Mouse (Mus musculus): ENCODE measurements around the gene Gm14569. TPM values are rescaled to one million over a fixed set of nuclear protein-coding genes. Genes with fewer than 3 reads are reported as not detected.

Gm14569 gene
- polyA plus RNA-seq, 1 experiment from 2014 or later, result not detected

- no peaks in the 10 kb centered on the region for H3K27me3 ChIP-seq
- H3K36me3 ChIP-seq (replicated peaks), result no peaks in the 10 kb centered on the region
- no peak overlapping the region for H3K9ac ChIP-seq
- no peak overlapping the region for H3K4me2 ChIP-seq
- H3K27ac ChIP-seq, result no peak overlapping the region
- H3K9me3 ChIP-seq, result no peaks in the 10 kb centered on the region
- no peaks in the 10 kb centered on the region for H3K4me1 ChIP-seq
- H3K4me3 ChIP-seq (replicated peaks), result no peak overlapping the region
- 96% methylated on average over 1 of the region's 1 CpGs for WGBS
- ATAC-seq (ENCODE audit: low FRiP score), result no peak
These were observed 53.7 kb downstream of the Gm14569 start for GRCm38 (mm10) chrX:36437932-36438331.

- no peak for ATAC-seq (ENCODE audit: low FRiP score)
- WGBS, result 54% methylated on average over 6 of the region's 6 CpGs
These were observed 56.6 kb downstream of the Gm14569 start for GRCm38 (mm10) chrX:36434993-36435392.

GRCm38 (mm10) chrX:36419153-36419552 is 72.5 kb downstream of the Gm14569 start:
- WGBS, result 93% methylated on average over 3 of the region's 3 CpGs

More at GRCm38 (mm10) chrX:36434993-36435392, 56.6 kb downstream of the Gm14569 start:
- no peak overlapping the region for H3K9ac ChIP-seq
- H3K4me1 ChIP-seq, result no peaks in the 10 kb centered on the region
- H3K9me3 ChIP-seq, result no peaks in the 10 kb centered on the region
- no peaks in the 10 kb centered on the region for H3K27me3 ChIP-seq
- no peak overlapping the region for H3K4me2 ChIP-seq
- H3K36me3 ChIP-seq (replicated peaks), result no peaks in the 10 kb centered on the region
- H3K4me3 ChIP-seq (replicated peaks), result no peak overlapping the region
- H3K27ac ChIP-seq, result no peak overlapping the region

GRCm38 (mm10) chrX:36402316-36402715 is 89.3 kb downstream of the Gm14569 start:
- 57% methylated on average over 6 of the region's 6 CpGs for WGBS

More at GRCm38 (mm10) chrX:36419153-36419552, 72.5 kb downstream of the Gm14569 start:
- Histone ChIP-seq H3K27ac (no peak overlapping the region), H3K4me1 (no peaks in the 10 kb centered on the region), H3K9me3 (no peaks in the 10 kb centered on the region), H3K4me2 (no peak overlapping the region), H3K36me3 (replicated peaks) (no peaks in the 10 kb centered on the region), H3K4me3 (replicated peaks) (no peak overlapping the region), H3K27me3 (no peaks in the 10 kb centered on the region), H3K9ac (no peak overlapping the region)
- ATAC-seq (ENCODE audit: low FRiP score), result no peak

GRCm38 (mm10) chrX:36400980-36401379 is 90.7 kb downstream of the Gm14569 start, which contains the start of gene Gm6268:
Gene Gm6268 (plus strand): TSS chrX:36401280.
- H3K4me2 ChIP-seq, result no peak within 1 kb of the TSS
- WGBS, result 95% methylated on average over 13 of the region's 13 CpGs
- ATAC-seq (ENCODE audit: low FRiP score), result no peak
- no peak within 1 kb of the TSS for H3K9ac ChIP-seq
- no peak within 1 kb of the TSS for H3K27ac ChIP-seq
- H3K9me3 ChIP-seq, result no peaks in the 10 kb centered on the region
- H3K4me3 ChIP-seq (replicated peaks), result no peak within 1 kb of the TSS
- no peaks in the 10 kb centered on the region for H3K36me3 ChIP-seq (replicated peaks)
- H3K4me1 ChIP-seq, result no peaks in the 10 kb centered on the region
- H3K27me3 ChIP-seq, result no peaks in the 10 kb centered on the region

More at GRCm38 (mm10) chrX:36402316-36402715, 89.3 kb downstream of the Gm14569 start:
- Histone ChIP-seq H3K27ac (no peak overlapping the region), H3K27me3 (no peaks in the 10 kb centered on the region), H3K36me3 (replicated peaks) (no peaks in the 10 kb centered on the region), H3K4me1 (no peaks in the 10 kb centered on the region), H3K9me3 (no peaks in the 10 kb centered on the region), H3K4me3 (replicated peaks) (no peak overlapping the region), H3K4me2 (no peak overlapping the region), H3K9ac (no peak overlapping the region)
- no peak for ATAC-seq (ENCODE audit: low FRiP score)

- no peaks in the 10 kb centered on the region for H3K9me3 ChIP-seq
- H3K4me1 ChIP-seq, result no peaks in the 10 kb centered on the region
- ATAC-seq (ENCODE audit: low FRiP score), result 0 out of 2 replicates have a peak, but pooled peaks have one; percentile 39
- WGBS, result 59% methylated on average over 6 of the region's 6 CpGs
- H3K4me3 ChIP-seq (replicated peaks), result no peak overlapping the region
- H3K27me3 ChIP-seq, result no peaks in the 10 kb centered on the region
- H3K4me2 ChIP-seq, result no peak overlapping the region
- no peaks in the 10 kb centered on the region for H3K36me3 ChIP-seq (replicated peaks)
- H3K27ac ChIP-seq, result no peak overlapping the region
- H3K9ac ChIP-seq, result no peak overlapping the region
These were observed 98.4 kb downstream of the Gm14569 start for GRCm38 (mm10) chrX:36393279-36393678.

GRCm38 (mm10) chrX:36392672-36393071 is 99.0 kb downstream of the Gm14569 start:
- Histone ChIP-seq H3K4me1 (no peaks in the 10 kb centered on the region), H3K9me3 (no peaks in the 10 kb centered on the region), H3K27ac (no peak overlapping the region), H3K4me2 (no peak overlapping the region), H3K36me3 (replicated peaks) (no peaks in the 10 kb centered on the region), H3K4me3 (replicated peaks) (no peak overlapping the region), H3K9ac (no peak overlapping the region), H3K27me3 (no peaks in the 10 kb centered on the region)
- WGBS, result 67% methylated on average over 6 of the region's 6 CpGs
- ATAC-seq (ENCODE audit: low FRiP score), result no peak

- H3K4me1 ChIP-seq, result no peaks in the 10 kb centered on the region
- H3K27ac ChIP-seq, result no peak overlapping the region
- H3K9me3 ChIP-seq, result no peaks in the 10 kb centered on the region
- no peaks in the 10 kb centered on the region for H3K36me3 ChIP-seq (replicated peaks)
- ATAC-seq (ENCODE audit: low FRiP score), result no peak
- 66% methylated on average over 2 of the region's 2 CpGs for WGBS
- no peaks in the 10 kb centered on the region for H3K27me3 ChIP-seq
- no peak overlapping the region for H3K9ac ChIP-seq
- no peak overlapping the region for H3K4me3 ChIP-seq (replicated peaks)
- no peak overlapping the region for H3K4me2 ChIP-seq
These were observed 101.1 kb downstream of the Gm14569 start for GRCm38 (mm10) chrX:36390503-36390902.

GRCm38 (mm10) chrX:36389971-36390370 is 101.7 kb downstream of the Gm14569 start:
- no peak for ATAC-seq (ENCODE audit: low FRiP score)
- Histone ChIP-seq H3K9ac (no peak overlapping the region), H3K36me3 (replicated peaks) (no peaks in the 10 kb centered on the region), H3K9me3 (no peaks in the 10 kb centered on the region), H3K27me3 (no peaks in the 10 kb centered on the region), H3K4me2 (no peak overlapping the region), H3K27ac (no peak overlapping the region), H3K4me1 (no peaks in the 10 kb centered on the region), H3K4me3 (replicated peaks) (no peak overlapping the region)
- WGBS, result 50% methylated on average over 3 of the region's 3 CpGs

- H3K36me3 ChIP-seq (replicated peaks), result no peaks in the 10 kb centered on the region
- no peaks in the 10 kb centered on the region for H3K9me3 ChIP-seq
- no peak overlapping the region for H3K9ac ChIP-seq
- H3K27ac ChIP-seq, result no peak overlapping the region
- H3K4me3 ChIP-seq (replicated peaks), result no peak overlapping the region
- ATAC-seq (ENCODE audit: low FRiP score), result no peak
- no peak overlapping the region for H3K4me2 ChIP-seq
- H3K27me3 ChIP-seq, result no peaks in the 10 kb centered on the region
- H3K4me1 ChIP-seq, result no peaks in the 10 kb centered on the region
These were observed 106.3 kb downstream of the Gm14569 start for GRCm38 (mm10) chrX:36385340-36385739.

Small RNA genes lying within 50 kb of the gene (microRNA-seq; reads per million reads assigned to microRNA genes)
- gene Gm44485, result not detected

Other genes starting within 250 kb of the Gm14569 start
- gene Lonrf3, start 163.5 kb downstream of the Gm14569 start, polyA plus RNA-seq (2016; fragmentation: Nextera tagmentation; extraction: Ambion mirVana), result 1.7 and 1.8 TPM in 2 replicates
- not detected in 2 replicates for gene Gm6268, start 90.5 kb downstream of the Gm14569 start, polyA plus RNA-seq (2016; fragmentation: Nextera tagmentation; extraction: Ambion mirVana)
- gene Pgrmc1, start 106.4 kb upstream of the Gm14569 start, polyA plus RNA-seq (2016; fragmentation: Nextera tagmentation; extraction: Ambion mirVana), result 414 and 424 TPM in 2 replicates
- gene Akap17b, start 153.6 kb upstream of the Gm14569 start, polyA plus RNA-seq (2016; fragmentation: Nextera tagmentation; extraction: Ambion mirVana), result 3.9 and 4.4 TPM in 2 replicates